20 mouse cellular contexts compared by ENCODE assay signal in genomic region chr2:60712891-60713290, GRCm38 (mm10). TPM values are rescaled to one million over a fixed set of nuclear protein-coding genes. Genes with fewer than 3 reads are reported as not detected.
DNase-seq lines count a peak whose midpoint lies in the region; ATAC-seq lines count a peak whose summit lies in the region.
"Had no signal": no experiment of that assay in that cellular context is flagged by ENCODE, and none has a peak within 500 bp of the region (broad histone marks: within the 10 kb centered on the region; RNA-seq: fewer than 3 reads in every experiment).

No protein-coding gene starts in this region.

- WGBS in hindbrain, embryonic 13.5 days = 82% methylated on average over 5 of the region's 5 CpGs
- WGBS in hindbrain, embryonic 11.5 days = 86% methylated on average over 5 of the region's 5 CpGs
- 74% methylated on average over 5 of the region's 5 CpGs for WGBS in kidney, embryonic 16.5 days

- no peak overlapping the region for H3K4me3 ChIP-seq in hindbrain, embryonic 13.5 days
- H3K4me3 ChIP-seq in hindbrain, embryonic 11.5 days (ENCODE audit: low read depth, low read length) = no peak overlapping the region
- H3K4me3 ChIP-seq in kidney, embryonic 16.5 days (ENCODE audit: low read length) = no peak overlapping the region
- H3K4me3 ChIP-seq: embryonic facial prominence, embryonic 13.5 days; erythroblast, embryonic 14.5 days; layer of hippocampus, adult 2 months; neural tube, embryonic 15.5 days had no signal

- H3K4me2 ChIP-seq in hindbrain, embryonic 13.5 days = no peak overlapping the region
- no peak overlapping the region for H3K4me2 ChIP-seq in hindbrain, embryonic 11.5 days (replicated peaks; ENCODE audit: low read depth, low read length)
- H3K4me2 ChIP-seq in kidney, embryonic 16.5 days (replicated peaks; ENCODE audit: low read depth, low read length) = no peak overlapping the region
- H3K4me2 ChIP-seq: embryonic facial prominence, embryonic 13.5 days; heart, embryonic 11.5 days; midbrain, embryonic 11.5 days; neural tube, embryonic 15.5 days had no signal

- ATAC-seq in hindbrain, embryonic 13.5 days (ENCODE audit: low FRiP score) = no peak
- no peak for ATAC-seq in hindbrain, embryonic 11.5 days (ENCODE audit: low FRiP score)
- no peak for ATAC-seq in kidney, embryonic 16.5 days (ENCODE audit: low FRiP score, low TSS enrichment)
- ATAC-seq: CD4-positive, CD25-positive, alpha-beta regulatory T cell, adult 4 months had no signal

- H3K36me3 ChIP-seq in hindbrain, embryonic 13.5 days = no peaks in the 10 kb centered on the region
- no peaks in the 10 kb centered on the region for H3K36me3 ChIP-seq in hindbrain, embryonic 11.5 days (ENCODE audit: control insufficient read depth, insufficient read depth, low read length)
- H3K36me3 ChIP-seq in kidney, embryonic 16.5 days (ENCODE audit: insufficient read depth, low read length) = no peaks in the 10 kb centered on the region
- H3K36me3 ChIP-seq: embryonic facial prominence, embryonic 13.5 days; neural tube, embryonic 15.5 days had no signal

- H3K4me1 ChIP-seq in hindbrain, embryonic 13.5 days (replicated peaks) = peaks cover 32% of the 10 kb centered on the region
- H3K4me1 ChIP-seq in hindbrain, embryonic 11.5 days (replicated peaks; ENCODE audit: control insufficient read depth, insufficient read depth, low read length) = no peaks in the 10 kb centered on the region
- H3K4me1 ChIP-seq in kidney, embryonic 16.5 days (ENCODE audit: insufficient read depth, low read length) = peaks cover 46% of the 10 kb centered on the region

- H3K27ac ChIP-seq in hindbrain, embryonic 13.5 days = peak overlapping the region; percentile 83; the same call in 1 of the 2 replicates
- no peak overlapping the region for H3K27ac ChIP-seq in hindbrain, embryonic 11.5 days (ENCODE audit: low read depth, low read length)
- H3K27ac ChIP-seq in kidney, embryonic 16.5 days (ENCODE audit: low read length) = peak overlapping the region; percentile 76
- H3K27ac ChIP-seq: embryonic facial prominence, embryonic 13.5 days; layer of hippocampus, adult 2 months; neural tube, embryonic 15.5 days had no signal

- peak; percentile 63 for DNase-seq in gastrocnemius, adult 18-20 months (ENCODE audit: low spot score)
- DNase-seq in gastrocnemius, postnatal 10 days = no peak
- no peak for DNase-seq in hindbrain, embryonic 11.5 days (ENCODE audit: low spot score)
- DNase-seq in kidney, adult 11 months = no peak
- DNase-seq in skeletal muscle tissue, adult 2 months (ENCODE audit: low read depth, low spot score) = peak; percentile 64
- no peak for DNase-seq in retina, embryonic 14.5 days (ENCODE audit: low spot score)
- DNase-seq: adrenal gland, postnatal 14 days; cerebellum, adult 2 months; cerebellum, postnatal 25 days; gastrocnemius, postnatal 25 days had no signal

- H3K27me3 ChIP-seq in hindbrain, embryonic 13.5 days = no peaks in the 10 kb centered on the region
- no peaks in the 10 kb centered on the region for H3K27me3 ChIP-seq in hindbrain, embryonic 11.5 days (ENCODE audit: control insufficient read depth, insufficient read depth, low read length)
- H3K27me3 ChIP-seq in kidney, embryonic 16.5 days (ENCODE audit: insufficient read depth, low read length) = no peaks in the 10 kb centered on the region
- H3K27me3 ChIP-seq: embryonic facial prominence, embryonic 13.5 days; neural tube, embryonic 15.5 days had no signal

- no peaks in the 10 kb centered on the region for H3K9me3 ChIP-seq in hindbrain, embryonic 13.5 days
- no peaks in the 10 kb centered on the region for H3K9me3 ChIP-seq in hindbrain, embryonic 11.5 days (ENCODE audit: control insufficient read depth, low read length)
- no peaks in the 10 kb centered on the region for H3K9me3 ChIP-seq in kidney, embryonic 16.5 days (ENCODE audit: low read length)
- H3K9me3 ChIP-seq: embryonic facial prominence, embryonic 13.5 days; neural tube, embryonic 15.5 days had no signal

- H3K9ac ChIP-seq in hindbrain, embryonic 13.5 days = no peak overlapping the region
- no peak overlapping the region for H3K9ac ChIP-seq in hindbrain, embryonic 11.5 days (ENCODE audit: low read depth, low read length)
- H3K9ac ChIP-seq in kidney, embryonic 16.5 days (replicated peaks; ENCODE audit: low read length) = no peak overlapping the region
- H3K9ac ChIP-seq: embryonic facial prominence, embryonic 13.5 days; neural tube, embryonic 15.5 days had no signal

RNA-seq across cellular contexts. Expression of gene Itgb6, which starts 9.6 kb away (rescaled TPM):
- total RNA-seq in gastrocnemius, adult 18-20 months (2021) = 10 to 100 TPM; 38.3 to 44.0 TPM
- total RNA-seq in gastrocnemius, postnatal 10 days (2021) = 10 to 100 TPM; 29.2 to 30.5 TPM
- polyA plus RNA-seq in hindbrain, embryonic 13.5 days (2015; fragmentation: Nextera tagmentation; extraction: Ambion mirVana) = 0.05 and 0.19 TPM in 2 replicates
- 0.45 and 0.71 TPM in 2 replicates for polyA plus RNA-seq in hindbrain, embryonic 11.5 days (2014; fragmentation: Nextera tagmentation; extraction: Ambion mirVana)
- polyA plus RNA-seq in kidney, embryonic 16.5 days (2015; fragmentation: Nextera tagmentation; extraction: Ambion mirVana) = 25.6 and 26.6 TPM in 2 replicates
- total RNA-seq: adrenal gland, postnatal 14 days; layer of hippocampus, adult 2 months had no signal
- polyA plus RNA-seq: erythroblast, embryonic 14.5 days; liver, adult 2 months had no signal

Comparison
In these comparisons a context has a peak if more than half of its experiments do, and no peak if none do; other contexts are left out.
1. DNase-seq: peak in gastrocnemius, adult 18-20 months (single experiment) and skeletal muscle tissue, adult 2 months (single experiment); none in gastrocnemius, postnatal 10 days (single experiment), hindbrain, embryonic 11.5 days (single experiment), kidney, adult 11 months (single experiment) and retina, embryonic 14.5 days (single experiment).
2. RNA of gene Itgb6, which starts 9.6 kb away (polyA plus RNA-seq): 25.6 to 26.6 TPM in kidney, embryonic 16.5 days; 0.45 to 0.71 TPM in hindbrain, embryonic 11.5 days and 0.05 to 0.19 TPM in hindbrain, embryonic 13.5 days; every median in the first group is over 10 times any median in the second.